Mouse (Mus musculus) c-Kit-positive CD71-negative TER-119-negative erythroid progenitor cells, embryonic 14.5 days (primary cell): ENCODE data around the gene Nr1h4.
"Not testable (repeated sequence)": the region's sequence is repeated elsewhere in the genome, so short reads cannot be mapped to it uniquely, and the experiment has no call there.

Experiments
- DNase-seq: peaks from one replicate; pipeline ENCODE4 v3.0.0-alpha.2; 2013; ENCODE audit warnings: low read depth

Gene Nr1h4

GRCm38 (mm10) chr10:89532929-89533727 lies at the start of gene Nr1h4:
Gene Nr1h4, minus strand, starts transcription at chr10:89533585.
- no peak for DNase-seq

DNA sequence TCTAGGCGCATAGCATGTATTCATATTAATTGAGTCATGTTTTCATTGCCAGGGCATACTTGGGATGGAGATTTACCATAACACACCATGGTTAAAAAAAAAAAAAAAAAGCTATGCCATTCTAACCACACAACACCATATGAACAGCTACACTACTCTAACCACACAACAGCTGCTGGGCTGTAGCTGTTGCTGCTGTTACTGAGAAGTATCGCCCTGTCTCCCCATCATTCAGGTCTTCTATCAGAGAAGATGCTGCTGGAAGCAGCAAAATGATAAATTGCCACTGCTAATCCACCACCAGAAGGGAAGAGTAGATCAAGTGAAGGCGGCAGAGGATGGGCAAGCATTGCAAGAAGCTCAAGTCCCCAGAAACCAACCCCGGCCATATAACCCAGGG lies 45.4 kb upstream of the Nr1h4 start:
- no peak for DNase-seq

GRCm38 (mm10) chr10:89577666-89578065 lies 44.3 kb upstream of the Nr1h4 start:
- no peak for DNase-seq

GRCm38 (mm10) chr10:89573421-89573820 lies 40.0 kb upstream of the Nr1h4 start:
- no peak for DNase-seq

GRCm38 (mm10) chr10:89572946-89573345 lies 39.6 kb upstream of the Nr1h4 start:
- no peak for DNase-seq

- no peak for DNase-seq
Observed at GRCm38 (mm10) chr10:89567391-89567790, 34.0 kb upstream of the Nr1h4 start.

- DNase-seq: no peak
Observed at GRCm38 (mm10) chr10:89565301-89566022, 32.1 kb upstream of the Nr1h4 start.

- no peak for DNase-seq
Observed at GRCm38 (mm10) chr10:89562113-89562512, 28.7 kb upstream of the Nr1h4 start.

DNA sequence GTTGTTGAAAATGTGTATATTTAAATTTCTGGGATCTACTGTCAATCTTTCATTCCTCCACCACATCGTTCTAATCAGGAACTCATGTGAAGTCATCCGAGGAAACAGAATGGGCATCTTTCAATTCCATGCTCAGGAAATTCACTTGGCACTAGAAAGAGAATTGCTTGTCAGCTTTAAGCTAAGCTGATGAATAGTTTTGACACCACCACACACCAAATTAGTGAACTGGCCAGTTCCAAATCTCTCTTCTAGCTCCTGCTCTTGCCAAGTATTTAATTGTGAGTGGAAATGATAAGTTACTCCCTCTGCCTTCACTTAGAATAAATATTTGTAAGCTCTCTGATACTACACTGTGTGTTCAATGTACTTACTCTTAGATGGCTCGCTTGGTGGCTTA lies 26.0 kb upstream of the Nr1h4 start:
- no peak for DNase-seq

- not testable (repeated sequence) for DNase-seq
Observed at GRCm38 (mm10) chr10:89554885-89555284, 21.5 kb upstream of the Nr1h4 start.

DNA sequence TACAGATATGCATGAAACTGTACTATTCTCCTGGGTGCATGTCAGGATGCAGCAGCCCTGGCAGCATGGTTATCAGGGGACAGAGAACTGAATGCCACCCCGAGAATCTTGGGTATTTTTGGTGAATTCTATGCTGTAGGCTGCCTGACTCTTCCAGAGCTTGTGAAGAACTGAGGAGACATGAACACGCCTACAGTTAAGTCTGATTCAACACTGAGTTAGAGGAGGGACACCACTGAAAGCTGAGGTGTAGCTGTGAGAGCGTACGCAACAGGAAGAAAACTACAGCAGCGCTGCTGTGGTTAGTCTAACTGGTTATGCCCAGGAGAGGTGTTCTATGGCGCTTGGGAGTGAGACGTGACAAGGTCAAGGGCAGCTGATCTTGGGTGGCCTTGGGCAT lies 20.5 kb upstream of the Nr1h4 start:
- DNase-seq: not testable (repeated sequence)

DNA sequence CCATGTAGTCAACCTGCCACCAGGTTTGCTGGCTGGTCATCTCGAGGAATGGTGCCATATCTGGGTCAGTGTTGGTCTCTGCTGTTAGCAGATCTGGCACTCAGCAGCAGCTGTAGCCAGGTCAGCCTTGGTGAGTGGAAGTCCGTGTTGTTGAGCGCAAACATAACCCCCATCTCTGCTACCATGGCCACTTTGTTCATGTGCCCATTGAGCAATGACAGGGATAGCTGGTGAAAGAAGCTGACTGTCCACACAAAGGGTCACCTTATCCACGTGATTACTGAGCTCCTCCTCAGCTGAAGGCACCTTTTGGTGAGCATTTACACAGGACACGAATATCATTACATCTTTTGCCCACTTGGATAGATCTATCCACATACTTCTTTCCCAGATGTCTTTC lies 19.6 kb upstream of the Nr1h4 start:
- no peak for DNase-seq

GRCm38 (mm10) chr10:89551657-89552056 lies 18.3 kb upstream of the Nr1h4 start:
- DNase-seq: no peak

GRCm38 (mm10) chr10:89548028-89548427 lies 14.6 kb upstream of the Nr1h4 start:
- DNase-seq: no peak

DNA sequence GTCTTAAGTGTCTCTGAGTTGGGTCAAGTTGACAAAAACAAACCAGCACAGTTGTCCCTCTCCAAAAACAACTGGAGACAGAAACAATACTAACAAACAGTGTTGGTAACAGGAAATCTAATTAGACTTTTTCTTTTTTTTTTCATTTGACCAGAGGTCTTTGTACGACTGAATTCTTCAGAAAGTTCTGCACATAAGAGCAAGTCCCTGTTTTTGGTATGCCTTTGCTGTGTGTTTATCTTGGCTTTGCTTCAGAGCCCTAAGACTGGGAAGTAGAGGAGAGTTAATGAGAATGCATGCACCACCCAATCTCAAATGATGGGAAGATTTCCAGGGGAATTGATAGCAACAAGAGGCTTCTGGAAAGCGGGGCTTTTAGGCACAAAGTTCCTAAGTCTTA lies 13.6 kb upstream of the Nr1h4 start:
- no peak for DNase-seq

- no peak for DNase-seq
Observed at GRCm38 (mm10) chr10:89543867-89544266, 10.5 kb upstream of the Nr1h4 start.

DNA sequence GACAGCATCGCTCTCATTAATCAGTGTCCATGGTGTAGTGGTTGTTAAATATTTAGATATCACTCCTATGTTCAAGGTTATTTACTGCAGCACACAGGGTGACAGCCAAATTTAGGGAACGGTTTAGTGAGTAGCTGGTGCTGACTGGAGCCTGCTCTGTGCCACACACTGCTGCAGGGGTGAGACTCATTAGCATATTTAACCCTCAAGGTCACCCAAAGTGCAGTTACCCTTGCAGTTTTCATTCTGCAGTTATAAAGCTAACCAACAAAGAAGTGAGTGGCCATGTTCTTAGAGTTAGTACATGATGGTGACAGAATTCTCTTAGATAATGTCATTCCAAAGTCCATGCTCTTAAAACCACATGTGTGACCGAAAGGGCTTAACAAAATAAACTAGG lies 8.9 kb upstream of the Nr1h4 start:
- no peak for DNase-seq

DNA sequence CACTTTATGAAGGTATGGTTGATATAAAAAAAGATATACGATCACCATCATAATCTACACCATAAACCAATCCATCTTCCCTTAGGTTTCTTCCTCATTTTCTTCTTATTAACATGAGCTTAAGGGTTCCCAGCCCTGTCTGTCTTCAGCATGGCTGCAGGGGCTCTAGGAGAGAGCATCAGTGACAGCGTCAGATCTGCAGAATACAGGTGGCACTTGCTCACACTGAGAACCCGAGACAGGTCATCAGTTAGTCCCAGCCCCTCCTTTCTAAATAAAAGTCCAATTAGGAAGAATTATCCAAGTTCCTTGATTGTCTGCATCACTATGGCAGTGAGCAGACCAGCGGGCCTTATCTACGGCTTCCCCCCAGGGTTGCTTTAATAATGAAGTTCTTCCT lies 934 bp downstream of the Nr1h4 start:
- no peak for DNase-seq

DNA sequence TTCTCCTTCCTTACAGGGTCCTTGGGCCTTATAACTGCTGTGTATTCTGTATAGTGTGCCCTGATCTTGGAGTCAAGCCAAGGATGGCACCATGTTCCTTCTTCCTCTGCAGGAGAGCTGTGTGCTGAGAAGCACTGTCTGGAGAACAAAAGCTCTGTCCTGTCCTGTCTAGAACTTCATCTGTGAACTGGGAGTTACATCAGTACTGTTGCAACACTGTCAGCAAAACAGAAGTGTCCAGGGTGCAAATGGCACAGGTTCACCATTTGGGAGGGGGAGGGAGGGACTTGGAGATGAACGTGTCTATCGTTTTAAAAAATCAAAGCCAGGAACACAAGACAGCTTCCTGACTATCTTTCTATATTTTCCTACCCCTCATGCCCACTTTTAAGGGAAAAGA lies 1.4 kb downstream of the Nr1h4 start:
- DNase-seq: no peak

- DNase-seq: no peak
Observed at GRCm38 (mm10) chr10:89531194-89531634, 2.2 kb downstream of the Nr1h4 start.

- no peak for DNase-seq
Observed at GRCm38 (mm10) chr10:89527054-89527453, 6.3 kb downstream of the Nr1h4 start.

DNA sequence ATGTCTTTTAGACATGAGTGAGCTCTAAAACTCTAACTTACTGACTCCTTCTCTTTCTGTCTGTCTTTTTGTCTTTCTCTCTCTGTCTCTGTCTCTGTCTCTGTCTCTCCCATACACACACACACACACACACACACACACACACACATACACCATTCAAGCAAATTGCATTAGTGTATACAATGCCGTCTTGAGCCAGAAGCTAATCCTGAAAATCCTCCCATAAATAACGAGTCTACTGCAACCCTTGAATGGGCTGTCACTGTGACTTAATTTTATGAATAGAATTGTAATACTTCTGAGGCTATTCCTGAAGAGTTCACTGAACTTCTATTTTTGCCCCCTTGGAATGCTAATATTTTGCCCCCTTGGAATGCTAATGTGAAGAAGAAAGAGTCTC lies 7.6 kb downstream of the Nr1h4 start:
- no peak for DNase-seq

DNA sequence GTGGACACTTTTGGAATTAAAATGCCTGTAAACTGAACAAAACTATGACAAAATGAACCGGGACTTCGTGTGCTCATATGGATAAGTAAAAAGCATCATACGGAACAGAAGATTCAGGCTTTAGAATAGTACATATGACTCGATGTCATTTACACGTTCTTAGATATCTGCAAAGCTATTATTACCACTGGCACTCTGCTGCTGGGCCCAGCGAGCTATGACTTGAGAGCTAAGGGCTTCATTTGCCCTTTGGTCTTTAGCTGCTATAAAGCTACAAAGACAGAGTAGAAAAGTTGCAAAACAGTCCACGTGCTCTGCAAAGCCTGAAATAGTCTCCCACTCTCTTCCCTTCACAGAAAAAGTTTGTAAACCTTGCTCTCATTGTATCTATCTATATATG lies 10.9 kb downstream of the Nr1h4 start:
- no peak for DNase-seq
